8 mouse cellular contexts compared by ENCODE assay signal in genomic region chr5:140540106-140540505, GRCm38 (mm10). TPM values are rescaled to one million over a fixed set of nuclear protein-coding genes. Genes with fewer than 3 reads are reported as not detected.
DNase-seq lines count a peak whose midpoint lies in the region; ATAC-seq and TF ChIP-seq lines count a peak whose summit lies in the region.

No protein-coding gene starts in this region.

- H3K4me3 ChIP-seq in testis, adult 2 months (ENCODE audit: control insufficient read depth, low read depth, low read length) = no peak overlapping the region
- H3K4me3 ChIP-seq in limb, embryonic 10.5 days = no peak overlapping the region
- no peak overlapping the region for H3K4me3 ChIP-seq in midbrain, embryonic 16.5 days (ENCODE audit: low read depth, low read length)

- TF ChIP-seq POLR2A in testis, adult 2 months (IDR thresholded peaks at IDR 0.05; ENCODE audit: control insufficient read depth, low read depth, low read length) = no peak

- no peak overlapping the region for H3K9ac ChIP-seq in midbrain, embryonic 16.5 days (ENCODE audit: low read depth, low read length)

- no peaks in the 10 kb centered on the region for H3K9me3 ChIP-seq in limb, embryonic 10.5 days (replicated peaks)
- no peaks in the 10 kb centered on the region for H3K9me3 ChIP-seq in midbrain, embryonic 16.5 days (replicated peaks; ENCODE audit: control insufficient read depth, low read length, poor library complexity, severe bottlenecking)

- H3K27ac ChIP-seq in testis, adult 2 months (ENCODE audit: control insufficient read depth, insufficient read depth, low read depth, low read length) = no peak overlapping the region
- H3K27ac ChIP-seq in limb, embryonic 10.5 days = no peak overlapping the region
- H3K27ac ChIP-seq in midbrain, embryonic 16.5 days (ENCODE audit: low read length) = no peak overlapping the region

- ATAC-seq in midbrain, embryonic 16.5 days = 0 out of 2 replicates have a peak, but pooled peaks have one; percentile 19

- no peak for DNase-seq in testis, postnatal 14 days (ENCODE audit: low spot score)
- DNase-seq in embryo, embryonic 10 days (ENCODE audit: low spot score) = peak; percentile 90
- peak; percentile 56 to 76 for DNase-seq in gastrocnemius, postnatal 36 days
- DNase-seq in kidney, adult 18-20 months = peak; percentile 85
- peak; percentile 91 for DNase-seq in limb, embryonic 10.5 days (ENCODE audit: low spot score)
- peak; percentile 78 to 88 for DNase-seq in spleen, postnatal 10 days (ENCODE audit: low spot score in 2 of 2)

- peaks cover 6% of the 10 kb centered on the region; the same call in 1 of the 2 replicates for H3K4me1 ChIP-seq in testis, adult 2 months (ENCODE audit: control insufficient read depth, insufficient read depth, low read length)
- peaks cover 13% of the 10 kb centered on the region for H3K4me1 ChIP-seq in limb, embryonic 10.5 days
- H3K4me1 ChIP-seq in midbrain, embryonic 16.5 days (ENCODE audit: control insufficient read depth, insufficient read depth, low read length) = peaks cover 4% of the 10 kb centered on the region; the same call in 1 of the 2 replicates

- WGBS in limb, embryonic 10.5 days = 12% methylated on average over 8 of the region's 8 CpGs
- 13% methylated on average over 8 of the region's 8 CpGs for WGBS in midbrain, embryonic 16.5 days

- H3K4me2 ChIP-seq in midbrain, embryonic 16.5 days (ENCODE audit: low read length) = no peak overlapping the region

- no peaks in the 10 kb centered on the region for H3K27me3 ChIP-seq in testis, adult 2 months (ENCODE audit: control insufficient read depth, insufficient read depth, low read length)
- H3K27me3 ChIP-seq in limb, embryonic 10.5 days (ENCODE audit: low read depth, poor library complexity, severe bottlenecking) = peaks cover 4% of the 10 kb centered on the region; the same call in 1 of the 2 replicates
- no peaks in the 10 kb centered on the region for H3K27me3 ChIP-seq in midbrain, embryonic 16.5 days (ENCODE audit: control insufficient read depth, insufficient read depth, low read depth, low read length)

- no peaks in the 10 kb centered on the region for H3K36me3 ChIP-seq in testis, adult 2 months (ENCODE audit: control insufficient read depth, insufficient read depth, low read length)
- no peaks in the 10 kb centered on the region for H3K36me3 ChIP-seq in limb, embryonic 10.5 days
- H3K36me3 ChIP-seq in midbrain, embryonic 16.5 days (ENCODE audit: control insufficient read depth, insufficient read depth, low read length) = no peaks in the 10 kb centered on the region

- intact Hi-C loops in gastrocnemius, postnatal 36 days (cut with DNase I) = loop anchor here (5.0 kb wide), 2 partner anchors 122 to 207 kb away; no protein-coding TSS in a partner anchor

- peak; percentile 92 for TF ChIP-seq CTCF in testis, adult 2 months (IDR thresholded peaks at IDR 0.05; ENCODE audit: control insufficient read depth, insufficient read depth, insufficient replicate concordance, low read depth, low read length)

RNA-seq across cellular contexts. Expression of gene Grifin, which starts 24.8 kb away (rescaled TPM):
- not detected in 2 replicates for polyA plus RNA-seq in testis, adult 2 months (2012; rRNA removed)
- total RNA-seq in gastrocnemius, postnatal 36 days (2021) = not detected
- not detected in 2 replicates for polyA plus RNA-seq in limb, embryonic 10.5 days (2016; fragmentation: Nextera tagmentation; extraction: Ambion mirVana)
- polyA plus RNA-seq in midbrain, embryonic 16.5 days (2015; fragmentation: Nextera tagmentation; extraction: Ambion mirVana) = 0.43 TPM in 1 of 2 replicates, not detected in the other

RNA-seq across cellular contexts. Expression of gene Chst12, which starts 34.8 kb away (rescaled TPM):
- polyA plus RNA-seq in testis, adult 2 months (2012; rRNA removed) = 2.1 and 2.4 TPM in 2 replicates
- 1 to 10 TPM; 4.1 to 5.6 TPM for total RNA-seq in gastrocnemius, postnatal 36 days (2021)
- polyA plus RNA-seq in limb, embryonic 10.5 days (2016; fragmentation: Nextera tagmentation; extraction: Ambion mirVana) = 20.7 and 20.9 TPM in 2 replicates
- polyA plus RNA-seq in midbrain, embryonic 16.5 days (2015; fragmentation: Nextera tagmentation; extraction: Ambion mirVana) = 25.5 and 30.6 TPM in 2 replicates
